Mouse (Mus musculus) liver, postnatal 0 days (tissue): Measurements from ENCODE around the gene Olfr92.

ENCODE experiments used
- CTCF ChIP-seq: sonication (generic); IDR thresholded peaks from 2 replicates; pipeline ENCODE4 v1.5.1; 2016; ENCODE audit warnings: antibody characterized with exemption, low read depth
- EP300 ChIP-seq: IDR thresholded peaks from 2 replicates; pipeline ENCODE4 v1.6.1; 2016; ENCODE audit warnings: antibody characterized with exemption, low read depth, mild to moderate bottlenecking

- TF ChIP-seq CTCF (no peak), EP300 (no peak)
Observed at GRCm38 (mm10) chr17:37098178-37098577, 21.7 kb downstream of the Olfr92 start, which contains the start of gene Olfr91.
